Mouse (Mus musculus) embryonic fibroblast, embryonic 13.5 days (primary cell): ENCODE results near the gene Nepn.

Source experiments
- CTCF ChIP-seq: IDR thresholded peaks from 2 replicates; pipeline ENCODE4 v1.5.1; 2011; ENCODE audit warnings: mild to moderate bottlenecking, control low read depth, low read length, moderate library complexity, borderline replicate concordance; ENCODE audit not compliant: insufficient read depth
- POLR2A ChIP-seq: IDR thresholded peaks from 2 replicates; pipeline ENCODE4 v1.6.1; 2011; ENCODE audit warnings: low read depth, mild to moderate bottlenecking, control low read depth, low read length, moderate library complexity

- no peak for TF ChIP-seq CTCF
- TF ChIP-seq POLR2A = no peak
Measured at GRCm38 (mm10) chr10:52426314-52426980, 37.7 kb downstream of the Nepn start.
